9 mouse cellular contexts compared by ENCODE assay signal in genomic region chr13:21907807-21908155, GRCm38 (mm10). TPM values are rescaled to one million over a fixed set of nuclear protein-coding genes. Genes with fewer than 3 reads are reported as not detected.
DNase-seq lines count a peak whose midpoint lies in the region; ATAC-seq and TF ChIP-seq lines count a peak whose summit lies in the region.
"Not testable (repeated sequence)": the region's sequence is repeated elsewhere in the genome, so short reads cannot be mapped to it uniquely, and the experiment has no call there.
"Had no signal": no experiment of that assay in that cellular context is flagged by ENCODE, and none has a peak within 500 bp of the region (broad histone marks: within the 10 kb centered on the region; RNA-seq: fewer than 3 reads in every experiment).

No protein-coding gene starts in this region.

- H3K9me3 ChIP-seq in erythroblast, embryonic 14.5 days (ENCODE audit: control insufficient read depth, low read length); heart, embryonic 13.5 days; hindbrain, postnatal 0 days (ENCODE audit: low read length); limb, embryonic 11.5 days (ENCODE audit: control insufficient read depth, low read length); liver, postnatal 0 days (ENCODE audit: low read length); neural tube, embryonic 11.5 days (ENCODE audit: control insufficient read depth, low read length): not testable (repeated sequence)

- ATAC-seq in heart, embryonic 13.5 days (ENCODE audit: extremely low read depth, insufficient number of reproducible peaks, low FRiP score, low TSS enrichment); hindbrain, postnatal 0 days; liver, postnatal 0 days; neural tube, embryonic 11.5 days (ENCODE audit: insufficient read depth, low FRiP score, low TSS enrichment): not testable (repeated sequence)
- 0 out of 2 replicates have a peak, but pooled peaks have one; percentile 32 for ATAC-seq in limb, embryonic 11.5 days (ENCODE audit: insufficient number of reproducible peaks, low FRiP score, low TSS enrichment, low read depth)

- TF ChIP-seq EP300 in liver, postnatal 0 days (IDR thresholded peaks at IDR 0.05; ENCODE audit: low read depth), result not testable (repeated sequence)

- DNase-seq in 416B (ENCODE audit: low read depth), result peak; percentile 38
- DNase-seq in ZHBTc4 (ENCODE audit: low read depth, low spot score), result peak; percentile 64
- DNase-seq in hindbrain, postnatal 0 days (ENCODE audit: low spot score); liver, postnatal 0 days; neural tube, embryonic 11.5 days (ENCODE audit: low spot score): not testable (repeated sequence)
- peak; percentile 59 for DNase-seq in limb, embryonic 11.5 days (ENCODE audit: low spot score)

- H3K27me3 ChIP-seq in erythroblast, embryonic 14.5 days (ENCODE audit: control insufficient read depth); heart, embryonic 13.5 days (replicated peaks); hindbrain, postnatal 0 days (ENCODE audit: insufficient read depth, low read length); limb, embryonic 11.5 days (ENCODE audit: control insufficient read depth, insufficient read depth, low read length); liver, postnatal 0 days (ENCODE audit: insufficient read depth, low read length); neural tube, embryonic 11.5 days (ENCODE audit: control insufficient read depth, insufficient read depth, low read length): not testable (repeated sequence)

- H3K27ac ChIP-seq in heart, embryonic 13.5 days (replicated peaks); hindbrain, postnatal 0 days; limb, embryonic 11.5 days (replicated peaks; ENCODE audit: low read depth, low read length); liver, postnatal 0 days (ENCODE audit: low read depth); neural tube, embryonic 11.5 days (ENCODE audit: low read depth, low read length): not testable (repeated sequence)

- H3K4me2 ChIP-seq in heart, embryonic 13.5 days, result peak overlapping the region; percentile 64
- H3K4me2 ChIP-seq in hindbrain, postnatal 0 days (ENCODE audit: low read depth, low read length), result 0 out of 2 replicates have a peak overlapping the region, but pooled peaks have one; percentile 23
- not testable (repeated sequence) for H3K4me2 ChIP-seq in limb, embryonic 11.5 days (ENCODE audit: low read depth, severe bottlenecking)
- peak overlapping the region; percentile 57 for H3K4me2 ChIP-seq in liver, postnatal 0 days (ENCODE audit: low read depth, low read length)
- H3K4me2 ChIP-seq in neural tube, embryonic 11.5 days (ENCODE audit: low read depth), result peak overlapping the region; percentile 41

- H3K9ac ChIP-seq in heart, embryonic 13.5 days; hindbrain, postnatal 0 days (replicated peaks; ENCODE audit: low read length); limb, embryonic 11.5 days (ENCODE audit: low read length); liver, postnatal 0 days (replicated peaks); neural tube, embryonic 11.5 days (ENCODE audit: low read length): not testable (repeated sequence)

- WGBS in heart, embryonic 13.5 days, result 23% methylated on average over 6 of the region's 6 CpGs
- WGBS in hindbrain, postnatal 0 days, result 32% methylated on average over 6 of the region's 6 CpGs
- 5% methylated on average over 6 of the region's 6 CpGs for WGBS in limb, embryonic 11.5 days
- 28% methylated on average over 6 of the region's 6 CpGs for WGBS in liver, postnatal 0 days (ENCODE audit: insufficient replicate concordance)
- WGBS in neural tube, embryonic 11.5 days, result 4% methylated on average over 6 of the region's 6 CpGs

- peak overlapping the region; percentile 58 for H3K4me3 ChIP-seq in erythroblast, embryonic 14.5 days (replicated peaks)
- H3K4me3 ChIP-seq in heart, embryonic 13.5 days, result peak overlapping the region; percentile 41
- not testable (repeated sequence) for H3K4me3 ChIP-seq in hindbrain, postnatal 0 days (ENCODE audit: low read length); limb, embryonic 11.5 days (ENCODE audit: low read depth, low read length)
- H3K4me3 ChIP-seq in liver, postnatal 0 days (ENCODE audit: low read depth, low read length), result 0 out of 2 replicates have a peak overlapping the region, but pooled peaks have one; percentile 2
- H3K4me3 ChIP-seq in neural tube, embryonic 11.5 days (ENCODE audit: low read depth, low read length), result peak overlapping the region; percentile 20

- not testable (repeated sequence) for TF ChIP-seq CTCF in hindbrain, postnatal 0 days (IDR thresholded peaks at IDR 0.05; ENCODE audit: low read depth); liver, postnatal 0 days (IDR thresholded peaks at IDR 0.05; ENCODE audit: low read depth)

- H3K36me3 ChIP-seq in erythroblast, embryonic 14.5 days (ENCODE audit: control insufficient read depth); heart, embryonic 13.5 days; hindbrain, postnatal 0 days (ENCODE audit: insufficient read depth, low read length); limb, embryonic 11.5 days (ENCODE audit: control insufficient read depth, insufficient read depth, low read length); liver, postnatal 0 days (replicated peaks; ENCODE audit: insufficient read depth, low read length); neural tube, embryonic 11.5 days (ENCODE audit: control insufficient read depth, insufficient read depth, low read length): not testable (repeated sequence)

- peaks cover 37% of the 10 kb centered on the region for H3K4me1 ChIP-seq in erythroblast, embryonic 14.5 days (ENCODE audit: control insufficient read depth)
- H3K4me1 ChIP-seq in heart, embryonic 13.5 days, result 0 out of 2 replicates have a peak, but pooled peaks cover 11% of the 10 kb centered on the region
- H3K4me1 ChIP-seq in hindbrain, postnatal 0 days (ENCODE audit: insufficient read depth, low read length); limb, embryonic 11.5 days (ENCODE audit: control insufficient read depth, insufficient read depth, low read length); liver, postnatal 0 days (ENCODE audit: insufficient read depth); neural tube, embryonic 11.5 days (ENCODE audit: control insufficient read depth, insufficient read depth, low read length): not testable (repeated sequence)

RNA-seq across cellular contexts. Expression of gene Zfp184, which starts 37.1 kb away (rescaled TPM):
- polyA plus RNA-seq in erythroblast, embryonic 14.5 days (2012), result not detected in 2 replicates
- 5.2 and 6.3 TPM in 2 replicates for polyA plus RNA-seq in heart, embryonic 13.5 days (2015; fragmentation: Nextera tagmentation; extraction: Ambion mirVana)
- total RNA-seq in hindbrain, postnatal 0 days (2014; rRNA removed), result 9.3 and 13.5 TPM in 2 replicates
- 7.8 and 9.6 TPM in 2 replicates for polyA plus RNA-seq in hindbrain, postnatal 0 days (2015; fragmentation: Nextera tagmentation; extraction: Ambion mirVana)
- polyA plus RNA-seq in limb, embryonic 11.5 days (2014; fragmentation: Nextera tagmentation; extraction: Ambion mirVana), result 26.9 and 28.8 TPM in 2 replicates
- 0.27 and 0.32 TPM in 2 replicates for polyA plus RNA-seq in liver, postnatal 0 days (2015; fragmentation: Nextera tagmentation; extraction: Ambion mirVana)
- polyA plus RNA-seq in neural tube, embryonic 11.5 days (2014; fragmentation: Nextera tagmentation; extraction: Ambion mirVana), result 22.1 and 25.9 TPM in 2 replicates
- total RNA-seq: monocyte, adult 5-6 weeks had no signal
